Mouse (Mus musculus) forebrain, embryonic 11.5 days (tissue): ENCODE results near the gene Rtraf. TPM values are rescaled to one million over a fixed set of nuclear protein-coding genes. Genes with fewer than 3 reads are reported as not detected.

Experiments used
- ATAC-seq: fragments of 200-750 bp; cut with Nextera tagmentation; replicated peaks from 2 replicates; pipeline ENCODE4 v1.8.0; 2017; ENCODE audit warnings: moderate TSS enrichment; ENCODE audit not compliant: low FRiP score
- DNase-seq: peaks from one replicate; pipeline ENCODE4 v3.0.0-alpha.2; 2017; ENCODE audit warnings: low spot score
- H3K27ac ChIP-seq: fragments of 300-500 bp; sonication (generic); 2 replicates; pipeline ENCODE4 v1.5.1; 2014; ENCODE audit warnings: low read depth, low read length
- H3K27me3 ChIP-seq: fragments of 300-500 bp; sonication (generic); 2 replicates; pipeline ENCODE4 v1.6.1; 2014; ENCODE audit warnings: mild to moderate bottlenecking, low read length, mixed read lengths; ENCODE audit not compliant: control insufficient read depth, insufficient read depth
- H3K36me3 ChIP-seq: fragments of 300-500 bp; sonication (generic); 2 replicates; pipeline ENCODE4 v1.6.1; 2014; ENCODE audit warnings: mild to moderate bottlenecking, low read length, moderate library complexity, mixed read lengths; ENCODE audit not compliant: control insufficient read depth, insufficient read depth
- H3K4me1 ChIP-seq: fragments of 300-500 bp; sonication (generic); replicated peaks from 2 replicates; pipeline ENCODE4 v1.6.1; 2014; ENCODE audit warnings: low read length, mixed read lengths; ENCODE audit not compliant: control insufficient read depth, insufficient read depth
- H3K4me2 ChIP-seq: fragments of 300-500 bp; sonication (generic); 2 replicates; pipeline ENCODE4 v1.6.1; 2014; ENCODE audit warnings: low read depth, mild to moderate bottlenecking, low read length, moderate library complexity, mixed read lengths; ENCODE audit not compliant: severe bottlenecking
- H3K4me3 ChIP-seq: fragments of 300-500 bp; sonication (generic); 2 replicates; pipeline ENCODE4 v1.5.1; 2014; ENCODE audit warnings: low read depth, low read length
- H3K9ac ChIP-seq: fragments of 300-500 bp; sonication (generic); 2 replicates; pipeline ENCODE4 v1.6.1; 2014; ENCODE audit warnings: low read length
- H3K9me3 ChIP-seq: fragments of 300-500 bp; sonication (generic); 2 replicates; pipeline ENCODE4 v1.6.1; 2016; ENCODE audit warnings: low read length, mixed read lengths; ENCODE audit not compliant: control insufficient read depth
- WGBS: fragments of 180-500 bp; shearing (Covaris S2); extraction: QIAGEN DNeasy Blood & Tissue Kit; methylation state at CpG from one replicate; pipeline ENCODE4 v1.1.7; 2014; 5-methylcytosine and 5-hydroxymethylcytosine counted together
- polyA plus RNA-seq: library from polyadenylated mRNA; unstranded; fragments of >200 nt; fragmentation: Nextera tagmentation; extraction: Ambion mirVana; gene quantifications from 2 replicates; pipeline ENCODE4 v1.2.1, GENCODE M21; 2014

Gene Rtraf
- polyA plus RNA-seq, 1 experiment from 2014 or later: 274 TPM

- Histone ChIP-seq H3K36me3 (no peaks in the 10 kb centered on the region), H3K9ac (no peak overlapping the region), H3K4me2 (no peak overlapping the region), H3K27me3 (no peaks in the 10 kb centered on the region), H3K27ac (no peak overlapping the region), H3K9me3 (no peaks in the 10 kb centered on the region), H3K4me3 (no peak overlapping the region), H3K4me1 (no peaks in the 10 kb centered on the region)
- no peak for DNase-seq
- no peak for ATAC-seq
- WGBS: 93% methylated on average over 13 of the region's 13 CpGs
Observed at GRCm38 (mm10) chr14:19777945-19778344, 45.7 kb downstream of the Rtraf start.

- no peak overlapping the region for H3K9ac ChIP-seq
- 97% methylated on average over 6 of the region's 6 CpGs for WGBS
- no peak overlapping the region for H3K27ac ChIP-seq
- H3K36me3 ChIP-seq: no peaks in the 10 kb centered on the region
- H3K4me3 ChIP-seq: no peak overlapping the region
- DNase-seq (no peak), ATAC-seq (no peak)
- no peaks in the 10 kb centered on the region for H3K9me3 ChIP-seq
- no peaks in the 10 kb centered on the region for H3K27me3 ChIP-seq
- no peak overlapping the region for H3K4me2 ChIP-seq
- H3K4me1 ChIP-seq: no peaks in the 10 kb centered on the region
Observed at GRCm38 (mm10) chr14:19777365-19777764, 46.3 kb downstream of the Rtraf start.

- peak; percentile 73 for DNase-seq
- 37% methylated on average over 6 of the region's 6 CpGs for WGBS
Observed at GRCm38 (mm10) chr14:19776890-19777289, 46.7 kb downstream of the Rtraf start.

GRCm38 (mm10) chr14:19776179-19776578 is 47.4 kb downstream of the Rtraf start:
- Histone ChIP-seq H3K9me3 (no peaks in the 10 kb centered on the region), H3K4me1 (no peaks in the 10 kb centered on the region), H3K27ac (no peak overlapping the region), H3K9ac (no peak overlapping the region), H3K36me3 (no peaks in the 10 kb centered on the region), H3K4me2 (no peak overlapping the region), H3K4me3 (no peak overlapping the region), H3K27me3 (no peaks in the 10 kb centered on the region)
- no peak for ATAC-seq
- no peak for DNase-seq
- 95% methylated on average over 5 of the region's 5 CpGs for WGBS

More at GRCm38 (mm10) chr14:19776890-19777289, 46.7 kb downstream of the Rtraf start:
- no peak for ATAC-seq
- no peak overlapping the region for H3K9ac ChIP-seq
- H3K4me3 ChIP-seq: no peak overlapping the region
- H3K27ac ChIP-seq: no peak overlapping the region
- no peak overlapping the region for H3K4me2 ChIP-seq
- H3K36me3 ChIP-seq: no peaks in the 10 kb centered on the region
- no peaks in the 10 kb centered on the region for H3K27me3 ChIP-seq
- H3K9me3 ChIP-seq: no peaks in the 10 kb centered on the region
- no peaks in the 10 kb centered on the region for H3K4me1 ChIP-seq

- DNase-seq: no peak
- Histone ChIP-seq H3K27me3 (no peaks in the 10 kb centered on the region), H3K9ac (no peak overlapping the region), H3K9me3 (no peaks in the 10 kb centered on the region), H3K27ac (no peak overlapping the region), H3K4me2 (no peak overlapping the region), H3K36me3 (no peaks in the 10 kb centered on the region), H3K4me3 (no peak overlapping the region), H3K4me1 (no peaks in the 10 kb centered on the region)
- ATAC-seq: no peak
- 93% methylated on average over 4 of the region's 4 CpGs for WGBS
Observed at GRCm38 (mm10) chr14:19775491-19775890, 48.1 kb downstream of the Rtraf start.

- no peak for DNase-seq
Observed at GRCm38 (mm10) chr14:19774036-19774628, 49.5 kb downstream of the Rtraf start.

GRCm38 (mm10) chr14:19771173-19771572 is 52.5 kb downstream of the Rtraf start:
- DNase-seq (no peak), ATAC-seq (no peak)
- no peak overlapping the region for H3K9ac ChIP-seq
- WGBS: 84% methylated on average over 7 of the region's 7 CpGs
- H3K4me3 ChIP-seq: no peak overlapping the region
- H3K36me3 ChIP-seq: no peaks in the 10 kb centered on the region
- no peak overlapping the region for H3K4me2 ChIP-seq
- H3K27me3 ChIP-seq: no peaks in the 10 kb centered on the region
- no peak overlapping the region for H3K27ac ChIP-seq
- H3K9me3 ChIP-seq: no peaks in the 10 kb centered on the region
- no peaks in the 10 kb centered on the region; the same call in 1 of the 2 replicates for H3K4me1 ChIP-seq

More at GRCm38 (mm10) chr14:19774036-19774628, 49.5 kb downstream of the Rtraf start:
- Histone ChIP-seq H3K9me3 (no peaks in the 10 kb centered on the region), H3K4me2 (no peak overlapping the region), H3K4me1 (no peaks in the 10 kb centered on the region), H3K36me3 (no peaks in the 10 kb centered on the region), H3K27me3 (no peaks in the 10 kb centered on the region), H3K9ac (no peak overlapping the region), H3K4me3 (no peak overlapping the region), H3K27ac (no peak overlapping the region)
- no peak for ATAC-seq
- WGBS: 85% methylated on average over 13 of the region's 13 CpGs

- H3K27ac ChIP-seq: no peak overlapping the region
- ATAC-seq (no peak), DNase-seq (no peak)
- no peak overlapping the region for H3K4me3 ChIP-seq
- H3K27me3 ChIP-seq: no peaks in the 10 kb centered on the region
- H3K9ac ChIP-seq: no peak overlapping the region
- H3K4me2 ChIP-seq: no peak overlapping the region
- 40% methylated on average over 6 of the region's 6 CpGs for WGBS
- no peaks in the 10 kb centered on the region for H3K9me3 ChIP-seq
- no peaks in the 10 kb centered on the region; the same call in 1 of the 2 replicates for H3K4me1 ChIP-seq
- no peaks in the 10 kb centered on the region for H3K36me3 ChIP-seq
Observed at GRCm38 (mm10) chr14:19769441-19770200, 54.0 kb downstream of the Rtraf start.
